ENCODE assay signal across 30 mouse cellular contexts in genomic region chr16:14143298-14143697, GRCm38 (mm10).
"Had no signal": no experiment of that assay in that cellular context is flagged by ENCODE, and none has a peak within 500 bp of the region (broad histone marks: within the 10 kb centered on the region; RNA-seq: fewer than 3 reads in every experiment).

No protein-coding gene starts in this region.

- H3K4me1 ChIP-seq: heart, embryonic 10.5 days; heart, embryonic 12.5 days; heart, embryonic 13.5 days; heart, embryonic 15.5 days; hindbrain, embryonic 10.5 days; hindbrain, embryonic 12.5 days; hindbrain, embryonic 13.5 days; hindbrain, embryonic 15.5 days; intestine, embryonic 15.5 days; kidney, embryonic 15.5 days had no signal

- H3K27me3 ChIP-seq: heart, embryonic 12.5 days; heart, embryonic 13.5 days; heart, embryonic 15.5 days; hindbrain, embryonic 12.5 days; hindbrain, embryonic 13.5 days; hindbrain, embryonic 15.5 days; intestine, embryonic 15.5 days; kidney, embryonic 15.5 days had no signal

- H3K9ac ChIP-seq: heart, embryonic 12.5 days; heart, embryonic 13.5 days; heart, embryonic 15.5 days; hindbrain, embryonic 12.5 days; hindbrain, embryonic 13.5 days; hindbrain, embryonic 14.5 days; hindbrain, embryonic 15.5 days; intestine, embryonic 15.5 days; kidney, embryonic 15.5 days had no signal

- H3K27ac ChIP-seq: heart, embryonic 10.5 days; heart, embryonic 13.5 days; heart, embryonic 15.5 days; hindbrain, embryonic 10.5 days; hindbrain, embryonic 12.5 days; hindbrain, embryonic 13.5 days; hindbrain, embryonic 14.5 days; hindbrain, embryonic 15.5 days; hindbrain, postnatal 0 days; intestine, embryonic 15.5 days; kidney, embryonic 15.5 days; kidney, postnatal 0 days; layer of hippocampus, adult 2 months had no signal

- DNase-seq: heart, postnatal 10 days; heart, postnatal 14 days; heart, postnatal 36 days; heart, postnatal 4 days; kidney, adult 11 months; kidney, adult 18-20 months; kidney, adult 2 months; kidney, adult 8-10 months; kidney, adult 9 months; kidney, postnatal 10 days; kidney, postnatal 14 days; kidney, postnatal 25 days; kidney, postnatal 36 days; kidney, postnatal 4 days; layer of hippocampus, adult 9-11 months; layer of hippocampus, postnatal 36 days had no signal

- H3K4me3 ChIP-seq: heart, embryonic 10.5 days; heart, embryonic 12.5 days; heart, embryonic 13.5 days; heart, embryonic 15.5 days; hindbrain, embryonic 10.5 days; hindbrain, embryonic 12.5 days; hindbrain, embryonic 13.5 days; hindbrain, embryonic 15.5 days; intestine, embryonic 15.5 days; kidney, embryonic 15.5 days; layer of hippocampus, adult 2 months had no signal
